In the genomic region with DNA sequence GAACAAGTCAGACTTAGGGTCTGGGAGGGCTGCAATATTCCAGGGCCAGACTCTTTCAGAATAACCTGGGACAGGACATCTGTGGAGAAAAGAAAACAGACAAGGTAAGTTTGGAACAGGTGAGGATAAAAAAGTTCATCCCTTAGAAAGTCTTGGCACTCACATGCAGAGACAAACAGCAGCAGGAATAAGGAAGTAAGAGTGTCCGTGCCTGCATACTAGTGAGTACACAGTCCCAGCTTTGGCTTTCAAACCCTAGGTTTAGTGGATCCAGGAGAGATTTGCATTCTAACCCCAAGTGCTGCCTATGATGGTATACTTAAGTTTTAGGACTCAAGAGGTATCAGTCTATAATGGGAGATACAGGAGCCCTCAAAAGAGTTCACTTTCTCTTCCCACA, we compare ENCODE assay signal across 23 mouse cellular contexts.
A peak's percentile ranks its signal among the peaks of the same experiment; 100 is the strongest.
DNase-seq lines count a peak whose midpoint lies in the region; ATAC-seq lines count a peak whose summit lies in the region.
"Had no signal": no experiment of that assay in that cellular context is flagged by ENCODE, and none has a peak within 500 bp of the region (broad histone marks: within the 10 kb centered on the region; RNA-seq: fewer than 3 reads in every experiment).

No protein-coding gene starts in this region.

- no peaks in the 10 kb centered on the region for H3K27me3 ChIP-seq in splenic B cell, adult 2 months (ENCODE audit: control insufficient read depth, insufficient read depth, low read length, poor library complexity, severe bottlenecking)
- H3K27me3 ChIP-seq: CH12.LX; embryonic facial prominence, embryonic 12.5 days; forebrain, embryonic 13.5 days; forebrain, embryonic 15.5 days; Patski had no signal

- H3K36me3 ChIP-seq in splenic B cell, adult 2 months (ENCODE audit: control insufficient read depth, insufficient read depth, low read length, poor library complexity, severe bottlenecking) = no peaks in the 10 kb centered on the region
- H3K36me3 ChIP-seq: embryonic facial prominence, embryonic 10.5 days; embryonic facial prominence, embryonic 12.5 days; forebrain, embryonic 15.5 days; G1E had no signal

- DNase-seq in naive thymus-derived CD4-positive, alpha-beta T cell, adult 2 months (ENCODE audit: low read depth) = peak; percentile 9
- peak; percentile 5 for DNase-seq in splenic B cell, adult 2 months (ENCODE audit: low read depth, low spot score)
- no peak for DNase-seq in adrenal gland, adult (ENCODE audit: inconsistent age in 2 of 2, low spot score in 1 of 2)
- no peak for DNase-seq in heart, adult 8-10 months (ENCODE audit: low spot score)
- DNase-seq in urinary bladder, adult 2 months (ENCODE audit: low spot score) = no peak
- DNase-seq: adrenal gland, adult 2 months; adrenal gland, postnatal 10 days; adrenal gland, postnatal 25 days; cerebellum, adult 11 months; cerebellum, adult 18-20 months; cerebellum, adult 8-10 months; cerebellum, adult 9-11 months; cerebellum, postnatal 14 days; cerebellum, postnatal 36 days had no signal

- ATAC-seq in common myeloid progenitor, adult 5-6 weeks (replicated peaks; ENCODE audit: low read depth, poor library complexity, severe bottlenecking) = 0 out of 2 replicates have a peak, but pooled peaks have one; percentile 36
- peak; percentile 88 for ATAC-seq in megakaryocyte, adult 5-6 weeks (ENCODE audit: poor library complexity, severe bottlenecking)
- ATAC-seq: forebrain, embryonic 13.5 days; forebrain, embryonic 15.5 days; Patski had no signal

Comparison
In these comparisons a context has a peak if more than half of its experiments do, and no peak if none do; other contexts are left out.
1. DNase-seq: peak in naive thymus-derived CD4-positive, alpha-beta T cell, adult 2 months (single experiment) and splenic B cell, adult 2 months (single experiment); none in adrenal gland, adult (0 of 2), heart, adult 8-10 months (single experiment) and urinary bladder, adult 2 months (single experiment).